Mouse (Mus musculus): ENCODE results near the gene Adgra3.
A peak's percentile ranks its signal among the peaks of the same experiment; 100 is the strongest.

The Adgra3 gene

DNA sequence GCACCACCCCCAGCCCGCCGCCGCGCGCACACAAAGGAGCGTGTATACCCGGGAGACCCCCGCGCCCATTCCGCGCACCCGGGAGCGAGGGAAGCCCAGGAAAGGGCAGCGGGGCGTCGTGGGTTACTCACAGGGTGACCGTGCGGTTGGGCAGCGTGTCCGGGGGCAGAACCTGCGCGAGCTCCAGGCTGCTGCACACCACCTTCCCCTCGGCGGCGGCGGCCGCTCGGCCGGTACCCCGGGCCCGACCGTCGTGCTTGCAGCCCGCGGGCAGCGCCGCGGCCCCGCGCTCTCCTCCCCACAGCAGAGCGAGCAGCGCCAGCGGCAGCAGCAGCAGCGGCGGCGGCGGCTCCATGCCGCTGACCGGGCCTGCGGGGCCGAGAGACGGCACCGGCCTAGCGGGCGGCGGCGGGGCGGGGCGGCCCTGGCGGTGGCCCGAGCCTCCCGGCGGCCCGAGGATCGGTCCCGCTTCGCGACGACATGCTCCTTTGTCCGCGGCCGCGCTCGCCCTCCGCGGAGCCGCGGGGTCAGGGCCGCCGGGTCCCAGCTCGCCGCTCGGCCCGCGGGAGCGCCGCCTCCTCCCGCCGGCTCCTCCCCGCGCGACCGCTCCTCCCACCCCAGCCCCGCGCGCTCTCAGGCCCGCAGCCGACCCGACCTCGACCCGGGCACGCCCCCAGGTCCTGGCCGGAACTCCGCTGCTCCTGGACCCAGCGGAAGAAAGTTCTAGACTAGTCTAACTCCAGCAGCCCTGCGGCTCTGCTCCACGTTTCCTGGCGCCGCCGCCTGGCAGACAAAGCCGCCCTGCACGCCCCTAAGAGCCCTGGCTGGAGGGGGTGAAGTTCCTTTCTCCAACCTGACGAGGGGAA is at the start of gene Adgra3:
Gene Adgra3 (minus strand): TSS at position 586 of the 866 bp plus-strand sequence.
- DNase-seq = peak; percentile 56

GRCm38 (mm10) chr5:50083441-50083840 is 24.6 kb upstream of the Adgra3 start:
- DNase-seq = no peak

DNA sequence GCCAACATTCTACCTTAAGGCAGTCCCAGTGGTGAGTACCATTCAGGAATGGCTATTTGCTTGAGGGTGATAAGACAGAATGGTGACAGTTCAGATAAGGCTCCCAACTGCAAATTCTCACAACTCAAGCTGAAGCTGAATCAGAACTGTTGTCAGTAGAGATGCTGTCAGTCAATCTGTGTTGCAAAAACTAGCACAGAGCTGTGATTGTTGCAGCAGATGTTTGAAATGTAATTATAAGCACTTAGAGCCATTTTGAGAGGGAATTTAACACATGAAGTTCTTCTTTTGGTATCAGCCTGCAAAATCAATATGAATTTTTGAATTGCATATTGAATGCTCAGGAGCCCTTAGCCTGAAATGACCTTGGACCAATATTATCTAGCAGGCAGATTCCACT is 15.4 kb upstream of the Adgra3 start:
- no peak for DNase-seq

GRCm38 (mm10) chr5:50064236-50064635 is 5.4 kb upstream of the Adgra3 start:
- DNase-seq = no peak

DNA sequence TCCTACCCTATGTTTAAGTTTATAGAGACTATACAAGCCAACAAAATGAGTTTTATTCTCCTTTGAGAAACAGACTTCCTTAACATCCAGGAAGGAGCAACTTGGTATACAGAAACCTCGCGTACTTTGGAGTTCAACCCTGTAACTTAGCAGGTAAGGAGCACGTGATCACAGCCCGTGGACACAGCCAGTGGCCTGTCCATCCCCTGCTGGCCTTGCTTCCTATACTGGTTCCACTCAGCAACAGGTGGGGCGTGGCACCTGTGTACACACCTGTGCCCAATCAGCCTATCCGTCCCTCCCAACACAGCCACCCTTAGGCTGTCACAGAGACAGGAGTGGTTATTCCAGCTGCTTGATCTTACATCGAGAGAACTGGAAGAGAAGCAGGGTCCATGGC is 780 bp upstream of the Adgra3 start:
- DNase-seq = no peak

- DNase-seq = no peak
Observed at GRCm38 (mm10) chr5:50057612-50058420, 990 bp downstream of the Adgra3 start.

- DNase-seq = no peak
Observed at GRCm38 (mm10) chr5:50052456-50052855, 6.3 kb downstream of the Adgra3 start.

GRCm38 (mm10) chr5:50050668-50051425 is 8.0 kb downstream of the Adgra3 start:
- no peak for DNase-seq

- DNase-seq = no peak
Observed at GRCm38 (mm10) chr5:50050037-50050436, 8.8 kb downstream of the Adgra3 start.

DNA sequence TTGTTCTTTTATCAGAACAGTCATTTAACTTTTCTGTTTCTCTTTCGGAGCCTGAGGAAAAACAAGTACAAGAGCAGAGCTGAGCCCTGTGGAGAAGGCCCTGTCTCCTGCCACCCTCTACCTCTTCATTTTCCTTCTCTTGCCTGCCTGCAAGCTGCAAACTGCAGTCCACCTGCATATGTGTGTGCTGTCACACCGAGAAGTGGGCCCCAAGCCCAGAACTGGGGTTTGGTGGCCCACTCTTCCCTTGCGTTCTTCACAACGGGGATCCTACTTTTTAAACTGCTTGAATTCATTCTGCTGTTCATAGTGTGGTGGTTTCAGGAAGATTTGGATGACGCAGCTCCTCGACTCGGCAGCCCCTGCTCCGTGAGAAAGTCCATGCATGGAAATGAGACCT is 9.3 kb downstream of the Adgra3 start:
- DNase-seq = no peak

- DNase-seq = no peak
Observed at GRCm38 (mm10) chr5:50048960-50049359, 9.8 kb downstream of the Adgra3 start.

DNA sequence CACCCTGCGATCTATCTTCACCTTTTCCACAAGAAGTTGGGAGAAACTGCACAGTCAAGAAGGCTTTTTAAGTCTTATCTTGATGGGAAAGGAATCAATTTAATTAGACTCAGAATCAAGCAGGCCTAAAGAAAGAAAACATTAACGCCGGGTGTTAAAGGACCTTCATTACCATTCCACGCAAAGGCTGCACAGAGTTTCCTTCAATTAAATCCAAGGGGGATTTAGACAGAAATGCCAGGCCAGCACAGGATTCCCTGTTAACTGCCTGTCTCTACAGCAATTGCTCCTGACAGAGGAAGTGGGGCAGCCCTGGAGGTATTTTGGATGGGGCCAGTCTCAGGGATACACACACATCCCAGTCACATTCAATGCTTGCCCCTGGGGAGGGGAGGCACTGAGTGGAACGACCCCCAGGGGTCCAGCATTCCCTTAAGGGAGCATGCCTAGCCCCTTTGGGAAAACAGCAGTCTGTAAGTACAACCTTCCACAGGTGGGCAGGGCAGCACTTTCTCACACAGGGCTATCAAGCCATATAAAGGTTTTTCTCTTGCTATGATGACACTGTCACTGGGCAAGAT is 10.4 kb downstream of the Adgra3 start:
- DNase-seq = no peak

- DNase-seq = no peak
Observed at GRCm38 (mm10) chr5:50045180-50045579, 13.6 kb downstream of the Adgra3 start.

DNA sequence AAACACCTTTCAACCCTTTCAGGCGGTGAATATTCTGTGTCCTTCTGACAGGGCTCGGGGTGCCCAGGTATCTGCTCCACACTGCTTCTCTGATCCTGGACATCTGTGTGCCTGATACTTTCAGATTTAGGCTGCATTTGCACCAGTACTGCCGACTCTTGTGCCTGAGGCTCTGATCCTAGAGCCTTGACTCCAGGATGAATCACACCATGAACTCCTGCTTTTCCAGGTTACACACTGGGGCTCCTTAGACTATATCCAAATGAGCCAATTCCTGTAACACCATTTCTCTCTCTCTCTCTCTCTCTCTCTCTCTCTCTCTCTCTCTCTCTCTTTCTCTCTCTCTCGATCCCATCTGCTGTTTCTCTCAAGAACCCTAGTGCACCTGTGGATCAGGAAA is 15.1 kb downstream of the Adgra3 start:
- no peak for DNase-seq

- DNase-seq = no peak
Observed at GRCm38 (mm10) chr5:50042274-50042943, 16.4 kb downstream of the Adgra3 start.

DNA sequence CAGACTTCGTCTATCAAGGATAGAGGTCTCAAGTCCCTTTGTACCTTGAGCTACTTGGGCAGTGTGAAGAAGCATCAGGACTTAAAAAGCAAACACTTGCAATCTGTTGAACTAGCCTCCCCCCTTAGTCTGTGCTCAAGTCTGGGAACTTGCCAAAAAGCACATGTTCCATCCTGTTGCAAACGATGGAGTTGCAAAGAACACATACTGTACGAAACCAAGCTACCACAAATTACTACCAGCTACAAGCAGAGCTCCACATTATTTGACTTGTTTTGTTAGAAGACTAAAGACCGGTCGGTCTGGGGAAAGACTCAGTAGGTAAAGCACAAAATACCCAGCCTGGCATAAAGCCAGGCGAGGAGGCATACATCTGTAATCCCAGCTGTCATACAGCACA is 19.3 kb downstream of the Adgra3 start:
- no peak for DNase-seq

DNA sequence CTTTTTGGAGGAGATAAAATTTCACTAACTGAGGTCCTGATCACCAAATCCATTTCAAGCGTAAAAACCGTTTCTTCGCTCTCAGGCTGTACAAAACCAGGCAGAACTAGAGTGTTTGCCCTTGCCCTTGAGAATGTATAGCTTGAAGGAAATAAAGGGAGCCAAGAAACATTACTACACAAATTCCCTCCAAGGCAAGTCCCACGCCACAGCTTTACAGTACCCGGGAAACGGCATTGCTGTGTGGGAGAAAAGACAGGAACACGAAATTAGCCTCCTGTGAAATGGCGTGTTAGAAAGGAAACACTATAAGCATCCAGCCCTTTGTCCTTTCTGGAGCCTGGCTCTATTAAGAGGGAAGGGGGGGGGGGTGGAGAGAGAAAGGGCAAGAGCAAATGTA is 21.1 kb downstream of the Adgra3 start:
- DNase-seq = no peak

- DNase-seq = no peak
Observed at GRCm38 (mm10) chr5:50034900-50035514, 23.8 kb downstream of the Adgra3 start.

GRCm38 (mm10) chr5:50034231-50034630 is 24.6 kb downstream of the Adgra3 start:
- no peak for DNase-seq

DNA sequence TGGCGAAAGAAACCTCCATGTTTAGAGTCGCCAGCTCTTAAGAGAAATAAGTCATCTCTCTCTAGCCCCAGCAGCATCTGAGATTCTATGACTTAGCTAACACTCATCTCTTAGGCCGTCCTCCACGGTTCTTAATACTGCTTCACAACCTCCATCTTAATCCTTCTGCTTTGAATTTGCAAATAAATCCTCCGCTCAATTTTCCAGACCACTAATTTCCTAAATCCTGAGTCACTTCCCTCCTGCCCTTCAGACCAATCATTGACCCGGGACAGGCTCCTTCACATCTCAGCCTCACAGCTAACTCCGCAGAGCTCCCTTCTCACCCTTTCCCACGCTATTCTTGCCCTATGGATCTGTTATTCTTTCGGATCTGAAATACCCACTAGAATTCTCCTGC is 25.1 kb downstream of the Adgra3 start:
- DNase-seq = no peak

GRCm38 (mm10) chr5:50032332-50032731 is 26.5 kb downstream of the Adgra3 start:
- DNase-seq = no peak

GRCm38 (mm10) chr5:50031763-50032272 is 27.0 kb downstream of the Adgra3 start:
- no peak for DNase-seq

Data from thymus, postnatal 25 days (tissue).